Mouse (Mus musculus) liver, postnatal 0 days (tissue): ENCODE results near the gene Stx12.

Experiments
- CTCF ChIP-seq: sonication (generic); IDR thresholded peaks from 2 replicates; pipeline ENCODE4 v1.5.1; 2016; ENCODE audit warnings: antibody characterized with exemption, low read depth
- EP300 ChIP-seq: IDR thresholded peaks from 2 replicates; pipeline ENCODE4 v1.6.1; 2016; ENCODE audit warnings: antibody characterized with exemption, low read depth, mild to moderate bottlenecking

- no peak for TF ChIP-seq CTCF
- no peak for TF ChIP-seq EP300
Measured at GRCm38 (mm10) chr4:132804331-132804730, 80.0 kb downstream of the Stx12 start.
